Mouse (Mus musculus) midbrain, embryonic 10.5 days (tissue): Measurements from ENCODE around the gene 2310061N02Rik. TPM values are rescaled to one million over a fixed set of nuclear protein-coding genes. Genes with fewer than 3 reads are reported as not detected.
"Not testable (repeated sequence)": the region's sequence is repeated elsewhere in the genome, so short reads cannot be mapped to it uniquely, and the experiment has no call there.

Experiments
- DNase-seq: peaks from one replicate; pipeline ENCODE4 v3.0.0-alpha.2; 2017; ENCODE audit warnings: low spot score
- H3K27ac ChIP-seq: fragments of 300-500 bp; sonication (generic); replicated peaks from 2 replicates; pipeline ENCODE4 v1.5.1; 2016; ENCODE audit warnings: mild to moderate bottlenecking
- H3K27me3 ChIP-seq: fragments of 300-500 bp; sonication (generic); 2 replicates; pipeline ENCODE4 v1.6.1; 2016; ENCODE audit warnings: low read depth, mild to moderate bottlenecking; ENCODE audit not compliant: poor library complexity, severe bottlenecking
- H3K36me3 ChIP-seq: fragments of 300-500 bp; sonication (generic); 2 replicates; pipeline ENCODE4 v1.6.1; 2016; ENCODE audit warnings: mild to moderate bottlenecking, moderate library complexity
- H3K4me1 ChIP-seq: fragments of 300-500 bp; sonication (generic); 2 replicates; pipeline ENCODE4 v1.6.1; 2016
- H3K4me3 ChIP-seq: fragments of 300-500 bp; sonication (generic); 2 replicates; pipeline ENCODE4 v1.5.1; 2016; ENCODE audit warnings: mild to moderate bottlenecking, moderate library complexity
- H3K9me3 ChIP-seq: fragments of 300-500 bp; sonication (generic); replicated peaks from 2 replicates; pipeline ENCODE4 v1.6.1; 2016; ENCODE audit warnings: mild to moderate bottlenecking
- WGBS: fragments of 180-500 bp; shearing (Covaris S2); methylation state at CpG from one replicate; pipeline ENCODE4 v1.1.7; 2016; 5-methylcytosine and 5-hydroxymethylcytosine counted together
- polyA plus RNA-seq: library from polyadenylated mRNA; unstranded; fragments of >200 nt; fragmentation: Nextera tagmentation; extraction: Ambion mirVana; gene quantifications from 2 replicates; pipeline ENCODE4 v1.2.1, GENCODE M21; 2016

Gene 2310061N02Rik
- polyA plus RNA-seq: not detected in 2 replicates

- H3K27me3 ChIP-seq: no peaks in the 10 kb centered on the region
- H3K36me3 ChIP-seq: no peaks in the 10 kb centered on the region
- H3K4me3 ChIP-seq: no peak within 1 kb of the TSS
- WGBS: 93% methylated on average over 10 of the region's 10 CpGs
- H3K27ac ChIP-seq: no peak within 1 kb of the TSS
- H3K4me1 ChIP-seq: no peaks in the 10 kb centered on the region
- H3K9me3 ChIP-seq: no peaks in the 10 kb centered on the region
- DNase-seq: no peak
Observed at GRCm38 (mm10) chr16:88707496-88708012, at the start of gene 2310061N02Rik. 2310061N02Rik (minus strand) TSS chr16:88707962.

GRCm38 (mm10) chr16:88751535-88751934, 43.8 kb upstream of the 2310061N02Rik start, which contains the start of gene Krtap13:
Krtap13 (minus strand) TSS chr16:88751635.
- not testable (repeated sequence) for H3K4me3 ChIP-seq, DNase-seq

GRCm38 (mm10) chr16:88747943-88748342, 40.2 kb upstream of the 2310061N02Rik start:
- WGBS: 85% methylated on average over 4 of the region's 4 CpGs
- Histone ChIP-seq H3K4me1 (no peaks in the 10 kb centered on the region), H3K27ac (no peak overlapping the region), H3K4me3 (no peak overlapping the region), H3K9me3 (no peaks in the 10 kb centered on the region), H3K36me3 (no peaks in the 10 kb centered on the region), H3K27me3 (no peaks in the 10 kb centered on the region)
- no peak for DNase-seq

More at GRCm38 (mm10) chr16:88751535-88751934, 43.8 kb upstream of the 2310061N02Rik start, which contains the start of gene Krtap13:
- H3K36me3 ChIP-seq, H3K4me1 ChIP-seq, H3K27me3 ChIP-seq, H3K9me3 ChIP-seq, H3K27ac ChIP-seq: not testable (repeated sequence)
- 81% methylated on average over 3 of the region's 3 CpGs for WGBS

- 84% methylated on average over 4 of the region's 4 CpGs for WGBS
- no peak for DNase-seq
- Histone ChIP-seq H3K4me3 (no peak overlapping the region), H3K27me3 (no peaks in the 10 kb centered on the region), H3K27ac (no peak overlapping the region), H3K36me3 (no peaks in the 10 kb centered on the region), H3K9me3 (no peaks in the 10 kb centered on the region), H3K4me1 (no peaks in the 10 kb centered on the region)
Observed at GRCm38 (mm10) chr16:88744750-88745340, 37.1 kb upstream of the 2310061N02Rik start.

- Histone ChIP-seq H3K4me3 (no peak overlapping the region), H3K36me3 (no peaks in the 10 kb centered on the region), H3K27ac (no peak overlapping the region), H3K27me3 (no peaks in the 10 kb centered on the region), H3K9me3 (no peaks in the 10 kb centered on the region), H3K4me1 (no peaks in the 10 kb centered on the region)
- WGBS: 74% methylated on average over 2 of the region's 2 CpGs
- DNase-seq: no peak
Observed at GRCm38 (mm10) chr16:88735391-88735790, 27.6 kb upstream of the 2310061N02Rik start.

GRCm38 (mm10) chr16:88728812-88729275, 21.1 kb upstream of the 2310061N02Rik start, which contains the start of gene Krtap13-1:
Krtap13-1 (plus strand) TSS chr16:88728862.
- Histone ChIP-seq H3K27ac (no peak within 1 kb of the TSS), H3K9me3 (no peaks in the 10 kb centered on the region), H3K4me1 (no peaks in the 10 kb centered on the region), H3K36me3 (no peaks in the 10 kb centered on the region), H3K27me3 (no peaks in the 10 kb centered on the region), H3K4me3 (no peak within 1 kb of the TSS)
- no peak for DNase-seq
- 85% methylated on average over 4 of the region's 4 CpGs for WGBS

- no peaks in the 10 kb centered on the region for H3K9me3 ChIP-seq
- no peak overlapping the region for H3K27ac ChIP-seq
- no peak overlapping the region for H3K4me3 ChIP-seq
- WGBS: 26% methylated on average over 1 of the region's 1 CpGs
- no peak for DNase-seq
- H3K27me3 ChIP-seq: no peaks in the 10 kb centered on the region
- no peaks in the 10 kb centered on the region for H3K36me3 ChIP-seq
- H3K4me1 ChIP-seq: no peaks in the 10 kb centered on the region
Observed at GRCm38 (mm10) chr16:88720031-88720430, 12.3 kb upstream of the 2310061N02Rik start.

- Histone ChIP-seq H3K4me3 (no peak overlapping the region), H3K27ac (no peak overlapping the region), H3K36me3 (no peaks in the 10 kb centered on the region), H3K27me3 (no peaks in the 10 kb centered on the region), H3K9me3 (no peaks in the 10 kb centered on the region), H3K4me1 (no peaks in the 10 kb centered on the region)
- no peak for DNase-seq
Observed at GRCm38 (mm10) chr16:88716549-88716948, 8.8 kb upstream of the 2310061N02Rik start.

GRCm38 (mm10) chr16:88711245-88711644, 3.5 kb upstream of the 2310061N02Rik start:
- Histone ChIP-seq H3K27me3 (no peaks in the 10 kb centered on the region), H3K36me3 (no peaks in the 10 kb centered on the region), H3K4me1 (no peaks in the 10 kb centered on the region), H3K4me3 (no peak overlapping the region), H3K9me3 (no peaks in the 10 kb centered on the region), H3K27ac (no peak overlapping the region)
- no peak for DNase-seq
- 87% methylated on average over 6 of the region's 6 CpGs for WGBS

- Histone ChIP-seq H3K9me3 (no peaks in the 10 kb centered on the region), H3K36me3 (no peaks in the 10 kb centered on the region), H3K4me1 (no peaks in the 10 kb centered on the region), H3K27ac (no peak overlapping the region), H3K27me3 (no peaks in the 10 kb centered on the region), H3K4me3 (no peak overlapping the region)
- DNase-seq: no peak
- WGBS: 80% methylated on average over 4 of the region's 4 CpGs
Observed at GRCm38 (mm10) chr16:88710757-88711156, 3.0 kb upstream of the 2310061N02Rik start.

GRCm38 (mm10) chr16:88701072-88701864, 6.5 kb downstream of the 2310061N02Rik start:
- no peak overlapping the region for H3K4me3 ChIP-seq
- WGBS: 60% methylated on average over 4 of the region's 4 CpGs
- no peaks in the 10 kb centered on the region for H3K36me3 ChIP-seq
- H3K9me3 ChIP-seq: no peaks in the 10 kb centered on the region
- H3K4me1 ChIP-seq: no peaks in the 10 kb centered on the region; the same call in 1 of the 2 replicates
- no peaks in the 10 kb centered on the region for H3K27me3 ChIP-seq
- H3K27ac ChIP-seq: no peak overlapping the region
- DNase-seq: no peak

GRCm38 (mm10) chr16:88696256-88696655, 11.5 kb downstream of the 2310061N02Rik start:
- Histone ChIP-seq H3K27me3 (no peaks in the 10 kb centered on the region), H3K36me3 (no peaks in the 10 kb centered on the region), H3K4me3 (no peak overlapping the region), H3K27ac (no peak overlapping the region), H3K9me3 (no peaks in the 10 kb centered on the region), H3K4me1 (no peaks in the 10 kb centered on the region; the same call in 1 of the 2 replicates)
- 90% methylated on average over 4 of the region's 4 CpGs for WGBS
- DNase-seq: no peak

GRCm38 (mm10) chr16:88681282-88681681, 26.5 kb downstream of the 2310061N02Rik start:
- Histone ChIP-seq H3K4me3 (no peak overlapping the region), H3K27ac (no peak overlapping the region), H3K9me3 (no peaks in the 10 kb centered on the region), H3K27me3 (no peaks in the 10 kb centered on the region), H3K4me1 (peaks cover 8% of the 10 kb centered on the region; the same call in 1 of the 2 replicates), H3K36me3 (no peaks in the 10 kb centered on the region)
- DNase-seq: no peak
- WGBS: 46% methylated on average over 2 of the region's 2 CpGs
